ENCODE assay signal across 12 mouse cellular contexts in the genomic region with DNA sequence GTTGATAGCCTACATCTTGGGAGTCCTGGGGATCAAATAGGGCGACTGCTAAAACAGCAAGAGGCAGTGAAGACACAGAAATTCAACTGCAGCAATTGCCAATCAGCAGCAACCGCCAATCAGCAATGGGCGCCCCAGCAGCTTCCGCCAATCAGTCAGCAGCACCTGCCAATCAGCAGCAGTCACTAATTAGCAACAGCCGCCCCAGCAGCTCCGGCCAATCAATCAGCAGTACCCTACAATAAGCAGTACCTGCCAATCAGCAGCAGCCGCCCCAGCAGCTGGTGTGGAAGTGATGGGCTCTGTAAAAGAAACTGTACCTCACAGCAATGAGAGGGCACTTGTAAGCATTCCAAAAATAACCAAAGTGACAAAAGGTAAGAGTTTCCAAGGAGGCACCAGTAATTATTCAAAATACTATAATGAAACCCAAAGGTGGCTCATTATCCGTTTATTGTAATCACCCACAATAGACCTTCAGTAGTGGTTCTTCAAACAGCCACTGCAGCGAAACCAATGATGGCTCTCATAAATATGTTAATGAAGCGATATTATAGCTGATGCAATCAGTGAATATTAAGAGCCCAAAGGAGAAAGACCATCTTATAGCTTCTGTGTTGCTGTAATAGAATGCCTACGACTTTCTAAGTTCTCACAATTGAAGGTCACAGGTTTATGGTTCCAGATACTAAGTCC.
DNase-seq lines count a peak whose midpoint lies in the region; ATAC-seq lines count a peak whose summit lies in the region.
"Had no signal": no experiment of that assay in that cellular context is flagged by ENCODE, and none has a peak within 500 bp of the region (broad histone marks: within the 10 kb centered on the region; RNA-seq: fewer than 3 reads in every experiment).

No protein-coding gene starts in this region.

- H3K9ac ChIP-seq in neural tube, embryonic 14.5 days (replicated peaks; ENCODE audit: low read depth, low read length): no peak overlapping the region
- H3K9ac ChIP-seq in neural tube, embryonic 15.5 days (replicated peaks): no peak overlapping the region
- H3K9ac ChIP-seq in forebrain, embryonic 11.5 days (ENCODE audit: low read length): no peak overlapping the region
- H3K9ac ChIP-seq in hindbrain, embryonic 14.5 days: no peak overlapping the region
- H3K9ac ChIP-seq: embryonic facial prominence, embryonic 12.5 days; liver, embryonic 15.5 days had no signal

- H3K27me3 ChIP-seq in neural tube, embryonic 14.5 days (ENCODE audit: control insufficient read depth, insufficient read depth, low read length): no peaks in the 10 kb centered on the region
- H3K27me3 ChIP-seq in neural tube, embryonic 15.5 days (replicated peaks): no peaks in the 10 kb centered on the region
- H3K27me3 ChIP-seq in forebrain, embryonic 11.5 days (ENCODE audit: control insufficient read depth, insufficient read depth, low read length): no peaks in the 10 kb centered on the region
- no peaks in the 10 kb centered on the region for H3K27me3 ChIP-seq in hindbrain, embryonic 14.5 days (ENCODE audit: control insufficient read depth, insufficient read depth, low read length)
- H3K27me3 ChIP-seq: embryonic facial prominence, embryonic 12.5 days; liver, embryonic 15.5 days had no signal

- 67% methylated on average over 11 of the region's 11 CpGs for WGBS in neural tube, embryonic 14.5 days
- 63% methylated on average over 11 of the region's 11 CpGs for WGBS in neural tube, embryonic 15.5 days
- WGBS in forebrain, embryonic 11.5 days: 69% methylated on average over 11 of the region's 11 CpGs
- 61% methylated on average over 11 of the region's 11 CpGs for WGBS in hindbrain, embryonic 14.5 days

- DNase-seq in forebrain, embryonic 11.5 days (ENCODE audit: low spot score): peak; percentile 58
- DNase-seq in hindbrain, embryonic 14.5 days (ENCODE audit: low spot score): no peak
- peak; percentile 48 for DNase-seq in retina, embryonic 14.5 days (ENCODE audit: low spot score)
- DNase-seq: gastrocnemius, adult 2 months; kidney, adult 8-10 months had no signal

- H3K4me1 ChIP-seq in neural tube, embryonic 14.5 days (ENCODE audit: control insufficient read depth, insufficient read depth, low read length): no peaks in the 10 kb centered on the region
- H3K4me1 ChIP-seq in neural tube, embryonic 15.5 days: 0 out of 2 replicates have a peak, but pooled peaks cover 4% of the 10 kb centered on the region
- no peaks in the 10 kb centered on the region; the same call in 1 of the 2 replicates for H3K4me1 ChIP-seq in forebrain, embryonic 11.5 days (replicated peaks; ENCODE audit: control insufficient read depth, insufficient read depth, low read length)
- H3K4me1 ChIP-seq in hindbrain, embryonic 14.5 days (replicated peaks; ENCODE audit: control insufficient read depth, insufficient read depth, low read length): 0 out of 2 replicates have a peak, but pooled peaks cover 6% of the 10 kb centered on the region
- H3K4me1 ChIP-seq: embryonic facial prominence, embryonic 12.5 days; liver, embryonic 15.5 days had no signal

- ATAC-seq in neural tube, embryonic 14.5 days (ENCODE audit: low read depth): peak; percentile 64
- ATAC-seq in neural tube, embryonic 15.5 days (ENCODE audit: low FRiP score): no peak
- ATAC-seq in forebrain, embryonic 11.5 days (replicated peaks; ENCODE audit: low FRiP score): peak; percentile 79
- peak; percentile 64; the same call in 1 of the 2 replicates for ATAC-seq in hindbrain, embryonic 14.5 days (ENCODE audit: low FRiP score)
- no peak for ATAC-seq in monocyte, adult 5-6 weeks (replicated peaks; ENCODE audit: insufficient number of reproducible peaks, low FRiP score, low TSS enrichment, poor library complexity, severe bottlenecking)
- no peak for ATAC-seq in inflammation-experienced regulatory T-cells, adult 6 months
- ATAC-seq: activated CD4-positive, CD25-positive, alpha-beta regulatory T cell, adult 4 months had no signal

- H3K4me3 ChIP-seq in neural tube, embryonic 14.5 days (ENCODE audit: low read depth, low read length): no peak overlapping the region
- no peak overlapping the region for H3K4me3 ChIP-seq in neural tube, embryonic 15.5 days (replicated peaks)
- no peak overlapping the region for H3K4me3 ChIP-seq in forebrain, embryonic 11.5 days (ENCODE audit: low read depth, low read length)
- no peak overlapping the region for H3K4me3 ChIP-seq in hindbrain, embryonic 14.5 days (replicated peaks; ENCODE audit: low read length)
- H3K4me3 ChIP-seq: embryonic facial prominence, embryonic 12.5 days; gastrocnemius, adult 2 months; liver, embryonic 15.5 days had no signal

- no peak overlapping the region for H3K27ac ChIP-seq in neural tube, embryonic 14.5 days (ENCODE audit: low read depth, low read length)
- H3K27ac ChIP-seq in neural tube, embryonic 15.5 days (replicated peaks): no peak overlapping the region
- no peak overlapping the region for H3K27ac ChIP-seq in forebrain, embryonic 11.5 days (ENCODE audit: low read depth, low read length)
- H3K27ac ChIP-seq in hindbrain, embryonic 14.5 days: no peak overlapping the region
- H3K27ac ChIP-seq: embryonic facial prominence, embryonic 12.5 days; gastrocnemius, adult 2 months; liver, embryonic 15.5 days had no signal

- no peaks in the 10 kb centered on the region for H3K36me3 ChIP-seq in neural tube, embryonic 14.5 days (ENCODE audit: control insufficient read depth, insufficient read depth, low read length)
- H3K36me3 ChIP-seq in neural tube, embryonic 15.5 days: no peaks in the 10 kb centered on the region
- no peaks in the 10 kb centered on the region for H3K36me3 ChIP-seq in forebrain, embryonic 11.5 days (ENCODE audit: control insufficient read depth, insufficient read depth, low read length)
- H3K36me3 ChIP-seq in hindbrain, embryonic 14.5 days (replicated peaks; ENCODE audit: control insufficient read depth, insufficient read depth): no peaks in the 10 kb centered on the region
- H3K36me3 ChIP-seq: embryonic facial prominence, embryonic 12.5 days; liver, embryonic 15.5 days had no signal

- H3K4me2 ChIP-seq in neural tube, embryonic 14.5 days (ENCODE audit: low read depth, low read length): no peak overlapping the region
- H3K4me2 ChIP-seq in neural tube, embryonic 15.5 days: no peak overlapping the region
- H3K4me2 ChIP-seq in forebrain, embryonic 11.5 days (ENCODE audit: low read depth, low read length, severe bottlenecking): no peak overlapping the region
- 0 out of 2 replicates have a peak overlapping the region, but pooled peaks have one; percentile 6 for H3K4me2 ChIP-seq in hindbrain, embryonic 14.5 days (replicated peaks)
- H3K4me2 ChIP-seq: embryonic facial prominence, embryonic 12.5 days; liver, embryonic 15.5 days had no signal

- H3K9me3 ChIP-seq in neural tube, embryonic 14.5 days (ENCODE audit: control insufficient read depth, low read length): no peaks in the 10 kb centered on the region
- no peaks in the 10 kb centered on the region for H3K9me3 ChIP-seq in neural tube, embryonic 15.5 days (replicated peaks)
- H3K9me3 ChIP-seq in forebrain, embryonic 11.5 days (ENCODE audit: control insufficient read depth, low read length): no peaks in the 10 kb centered on the region
- H3K9me3 ChIP-seq in hindbrain, embryonic 14.5 days (ENCODE audit: control insufficient read depth, low read length): no peaks in the 10 kb centered on the region
- H3K9me3 ChIP-seq: embryonic facial prominence, embryonic 12.5 days; liver, embryonic 15.5 days had no signal

Comparison
In these comparisons a context has a peak if more than half of its experiments do, and no peak if none do; other contexts are left out.
1. ATAC-seq: peak in neural tube, embryonic 14.5 days (single experiment), forebrain, embryonic 11.5 days (single experiment) and hindbrain, embryonic 14.5 days (single experiment); none in neural tube, embryonic 15.5 days (single experiment), monocyte, adult 5-6 weeks (single experiment) and inflammation-experienced regulatory T-cells, adult 6 months (single experiment).